Mouse (Mus musculus): Measurements from ENCODE around the gene Plau.

GRCm38 (mm10) chr14:20803606-20803938, 32.9 kb upstream of the Plau start:
- TF ChIP-seq CTCF (IDR thresholded peaks at IDR 0.05; ENCODE audit: borderline replicate concordance, insufficient read depth, low read depth, low read length): peak; percentile 86
- TF ChIP-seq POLR2A (IDR thresholded peaks at IDR 0.05; ENCODE audit: borderline replicate concordance, insufficient read depth, low read length): no peak
